Mouse (Mus musculus): Measurements from ENCODE around the gene Pakap.

DNA sequence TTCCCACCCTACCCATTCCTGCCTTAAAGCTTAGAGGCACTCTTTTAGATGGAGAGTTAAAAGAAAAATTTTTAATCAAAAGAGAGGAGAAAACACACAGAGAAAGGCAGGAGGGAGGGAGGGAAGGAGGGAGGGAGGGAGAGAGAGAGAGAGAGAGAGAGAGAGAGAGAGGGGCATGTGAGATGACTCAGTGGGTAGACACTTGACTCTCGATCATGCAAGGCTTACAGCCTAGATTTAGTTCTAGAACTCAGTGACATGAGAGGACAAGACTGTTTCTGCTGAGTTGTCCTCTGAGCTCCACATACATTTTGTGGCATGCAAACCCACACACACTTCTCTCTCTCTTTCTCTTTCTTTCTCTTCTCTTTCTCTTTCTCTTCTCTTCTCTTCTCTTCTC lies 8.5 kb upstream of the Pakap start:
- TF ChIP-seq CTCF (IDR thresholded peaks at IDR 0.05; ENCODE audit: extremely low read depth, insufficient read length, insufficient replicate concordance, low read depth, low read length) (no peak), POLR2A (IDR thresholded peaks at IDR 0.05; ENCODE audit: low read depth, low read length) (no peak)

Measured in small intestine, adult 2 months (tissue).